Mouse (Mus musculus): ENCODE data around the gene Mettl11b.
"Not testable (repeated sequence)": the region's sequence is repeated elsewhere in the genome, so short reads cannot be mapped to it uniquely, and the experiment has no call there.

Mettl11b gene

GRCm38 (mm10) chr1:163725106-163725759 lies at the start of gene Mettl11b:
Mettl11b (minus strand) TSS chr1:163725232.
- no peak for DNase-seq

GRCm38 (mm10) chr1:163757462-163758207 lies 32.6 kb upstream of the Mettl11b start:
- no peak for DNase-seq

GRCm38 (mm10) chr1:163751360-163751992 lies 26.4 kb upstream of the Mettl11b start:
- no peak for DNase-seq

- DNase-seq, result no peak
Measured at GRCm38 (mm10) chr1:163737239-163737533, 12.2 kb upstream of the Mettl11b start.

GRCm38 (mm10) chr1:163736441-163737238 lies 11.6 kb upstream of the Mettl11b start:
- no peak for DNase-seq

GRCm38 (mm10) chr1:163731166-163731565 lies 6.1 kb upstream of the Mettl11b start:
- DNase-seq, result not testable (repeated sequence)

GRCm38 (mm10) chr1:163723913-163724312 lies 1.1 kb downstream of the Mettl11b start:
- DNase-seq, result no peak

GRCm38 (mm10) chr1:163708618-163709017 lies 16.4 kb downstream of the Mettl11b start:
- no peak for DNase-seq

GRCm38 (mm10) chr1:163700571-163700970 lies 24.5 kb downstream of the Mettl11b start:
- DNase-seq, result no peak

- DNase-seq, result no peak
Measured at GRCm38 (mm10) chr1:163699702-163700101, 25.3 kb downstream of the Mettl11b start.

- no peak for DNase-seq
Measured at GRCm38 (mm10) chr1:163691860-163692259, 33.2 kb downstream of the Mettl11b start.

- no peak for DNase-seq
Measured at GRCm38 (mm10) chr1:163682935-163683430, 42.0 kb downstream of the Mettl11b start.

- no peak for DNase-seq
Measured at GRCm38 (mm10) chr1:163682127-163682526, 42.9 kb downstream of the Mettl11b start.

- no peak for DNase-seq
Measured at GRCm38 (mm10) chr1:163672866-163673265, 52.2 kb downstream of the Mettl11b start.

GRCm38 (mm10) chr1:163671326-163671725 lies 53.7 kb downstream of the Mettl11b start:
- no peak for DNase-seq

- DNase-seq, result no peak
Measured at GRCm38 (mm10) chr1:163670702-163671101, 54.3 kb downstream of the Mettl11b start.

- no peak for DNase-seq
Measured at GRCm38 (mm10) chr1:163669936-163670335, 55.1 kb downstream of the Mettl11b start.

GRCm38 (mm10) chr1:163662416-163662815 lies 62.6 kb downstream of the Mettl11b start:
- no peak for DNase-seq

GRCm38 (mm10) chr1:163658535-163658928 lies 66.5 kb downstream of the Mettl11b start:
- no peak for DNase-seq

- no peak for DNase-seq
Measured at GRCm38 (mm10) chr1:163657766-163658534, 67.1 kb downstream of the Mettl11b start.

GRCm38 (mm10) chr1:163657056-163657455 lies 68.0 kb downstream of the Mettl11b start:
- no peak for DNase-seq

- DNase-seq, result no peak
Measured at GRCm38 (mm10) chr1:163656432-163656831, 68.6 kb downstream of the Mettl11b start.
